Mouse (Mus musculus) frontal cortex, adult 2 months (tissue): ENCODE data around the gene Kat5. TPM values are rescaled to one million over a fixed set of nuclear protein-coding genes. Genes with fewer than 3 reads are reported as not detected.

ENCODE experiments used
- DNase-seq, 2 experiments: peaks; one replicate each; pipeline ENCODE4 v3.0.0; 2022; ENCODE audit warnings: low spot score in 1 of 2; ENCODE audit errors: extremely low spot score in 1 of 2
- polyA plus RNA-seq: library from polyadenylated mRNA; depleted of rRNA; stranded (reverse); fragments of >200 nt; gene quantifications from 2 replicates; pipeline ENCODE4 v1.2.3, GENCODE M21; 2012; rRNA removed

Gene Kat5
- polyA plus RNA-seq: 109 and 111 TPM in 2 replicates

DNA sequence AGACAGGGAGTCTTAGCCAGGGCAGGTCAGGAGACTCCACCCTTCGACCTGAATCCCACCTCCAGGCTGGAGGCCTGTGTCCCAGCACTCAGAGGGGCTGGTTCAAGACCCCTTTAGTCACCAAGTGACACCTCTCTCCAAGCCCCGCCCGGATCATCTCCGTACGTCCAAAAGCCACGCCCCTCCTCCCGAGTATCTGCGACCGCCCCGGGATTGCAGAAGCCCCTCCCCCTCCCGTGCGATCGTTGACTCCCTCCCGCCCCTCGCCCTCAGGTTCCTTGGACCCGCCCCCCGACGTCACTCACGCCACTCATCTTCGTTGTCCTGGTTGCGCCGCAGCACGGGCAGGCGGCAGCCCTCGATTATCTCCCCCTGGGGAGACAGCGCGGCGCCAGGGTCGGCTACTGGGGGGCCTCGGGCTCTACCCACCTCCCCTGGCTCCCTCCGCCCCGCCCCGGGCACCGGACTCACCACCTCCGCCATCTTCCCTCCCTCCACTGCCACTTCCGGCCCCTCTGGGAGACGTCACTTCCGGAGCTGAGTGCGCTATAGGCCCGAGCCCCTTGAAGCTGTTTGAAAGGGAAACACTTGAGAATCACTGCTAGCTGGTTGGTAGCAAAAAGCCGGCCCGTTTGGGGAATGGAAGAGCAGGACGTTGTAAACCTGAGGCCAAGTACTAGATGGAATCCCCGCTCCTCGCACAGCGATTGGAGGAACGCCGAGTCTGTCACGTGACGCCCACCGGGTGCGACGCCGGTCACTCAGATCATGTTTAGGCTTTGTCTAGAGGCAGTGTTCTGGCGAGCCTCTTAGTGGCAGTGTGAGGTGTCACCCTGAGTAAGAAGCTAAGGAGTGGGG lies at the start of gene Kat5:
Kat5 (minus strand) TSS at position 691 of the 858 bp plus-strand sequence.
- peak; percentile 81 to 91 for DNase-seq

DNA sequence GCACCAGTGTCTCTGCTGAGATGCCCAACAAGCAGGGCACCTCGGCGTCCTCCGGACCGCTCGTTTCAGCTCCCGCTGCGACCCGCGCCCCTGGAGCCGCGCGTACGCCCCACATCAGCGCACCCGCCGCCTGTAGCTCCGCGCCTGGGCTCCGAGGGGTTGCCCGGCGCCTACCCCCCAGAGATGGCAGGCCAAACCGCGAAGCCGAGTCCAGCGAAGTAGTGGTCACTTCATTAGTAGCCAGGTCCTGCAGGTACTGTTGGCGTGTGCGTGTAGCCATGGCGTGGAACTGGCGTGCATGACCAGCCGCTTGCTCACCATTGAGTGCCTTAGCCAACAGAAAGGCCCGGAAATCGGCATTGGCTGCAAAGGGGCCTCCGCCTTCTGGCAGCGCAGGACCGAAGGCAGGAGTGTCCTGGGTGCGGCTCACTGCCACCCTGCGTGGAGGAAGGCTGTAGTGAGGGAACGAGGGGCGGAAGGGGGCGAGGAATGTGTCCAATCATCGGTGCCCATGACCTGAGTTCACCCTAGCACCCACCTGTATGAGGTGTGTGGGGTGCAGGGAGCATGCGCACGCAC lies 44.8 kb upstream of the Kat5 start:
- DNase-seq: no peak

DNA sequence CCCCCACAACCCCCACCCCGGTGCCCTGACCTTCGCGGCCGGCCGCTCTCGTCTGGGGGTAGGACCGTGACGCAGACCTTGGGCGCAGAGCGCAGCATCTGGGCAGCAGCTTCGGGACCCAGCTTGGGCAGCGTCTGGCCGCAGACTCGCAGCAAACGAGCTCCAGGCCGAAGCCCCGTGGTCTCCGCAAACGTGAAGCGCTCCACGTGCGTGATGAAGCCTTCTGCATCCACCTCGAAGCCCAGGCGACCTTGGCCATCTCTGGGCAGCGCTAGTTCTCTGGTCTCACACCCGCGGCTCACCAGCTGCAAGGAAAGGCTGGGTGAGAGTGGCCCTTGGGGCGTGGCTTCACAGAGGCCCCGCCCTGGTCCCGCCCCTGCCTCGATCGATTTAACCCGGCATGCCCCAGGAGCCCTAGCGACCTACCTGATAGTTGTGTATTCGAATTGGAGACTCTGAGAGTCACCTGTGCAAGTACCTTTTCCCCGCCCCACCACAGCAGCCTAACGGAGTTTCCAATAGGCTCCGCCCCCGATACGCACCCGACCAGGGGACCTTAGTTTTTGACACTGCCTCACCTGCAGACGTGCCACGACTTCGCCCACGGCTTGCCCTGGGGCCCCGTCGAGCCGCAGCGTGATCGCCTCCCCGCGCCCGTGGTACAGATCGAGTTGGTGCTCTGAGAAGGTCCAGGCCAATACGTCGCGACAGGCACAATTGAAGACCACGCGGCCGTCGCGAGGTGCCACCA lies 44.1 kb upstream of the Kat5 start:
- DNase-seq: no peak

DNA sequence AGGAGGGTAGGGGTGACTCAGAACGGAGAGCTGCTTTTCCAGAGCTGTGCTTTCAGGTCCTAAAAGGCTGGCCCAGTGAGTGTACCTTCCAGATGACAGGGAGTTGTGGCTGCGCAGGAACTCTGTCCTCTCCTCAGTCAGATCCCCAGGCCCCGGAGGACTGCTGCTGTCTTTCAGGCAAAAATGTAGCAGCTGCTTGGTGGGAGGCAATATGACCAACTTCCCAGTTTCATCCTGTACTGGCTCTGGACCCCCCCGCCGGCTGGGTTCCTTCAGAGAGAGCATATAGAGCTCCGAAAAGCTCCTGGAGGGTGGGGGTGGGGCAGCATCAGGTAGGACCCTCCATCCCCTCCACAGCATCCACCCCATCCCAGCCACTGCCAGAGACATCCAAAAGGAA lies 42.5 kb upstream of the Kat5 start:
- DNase-seq: peak in 1 of 2 experiments; percentile 28

DNA sequence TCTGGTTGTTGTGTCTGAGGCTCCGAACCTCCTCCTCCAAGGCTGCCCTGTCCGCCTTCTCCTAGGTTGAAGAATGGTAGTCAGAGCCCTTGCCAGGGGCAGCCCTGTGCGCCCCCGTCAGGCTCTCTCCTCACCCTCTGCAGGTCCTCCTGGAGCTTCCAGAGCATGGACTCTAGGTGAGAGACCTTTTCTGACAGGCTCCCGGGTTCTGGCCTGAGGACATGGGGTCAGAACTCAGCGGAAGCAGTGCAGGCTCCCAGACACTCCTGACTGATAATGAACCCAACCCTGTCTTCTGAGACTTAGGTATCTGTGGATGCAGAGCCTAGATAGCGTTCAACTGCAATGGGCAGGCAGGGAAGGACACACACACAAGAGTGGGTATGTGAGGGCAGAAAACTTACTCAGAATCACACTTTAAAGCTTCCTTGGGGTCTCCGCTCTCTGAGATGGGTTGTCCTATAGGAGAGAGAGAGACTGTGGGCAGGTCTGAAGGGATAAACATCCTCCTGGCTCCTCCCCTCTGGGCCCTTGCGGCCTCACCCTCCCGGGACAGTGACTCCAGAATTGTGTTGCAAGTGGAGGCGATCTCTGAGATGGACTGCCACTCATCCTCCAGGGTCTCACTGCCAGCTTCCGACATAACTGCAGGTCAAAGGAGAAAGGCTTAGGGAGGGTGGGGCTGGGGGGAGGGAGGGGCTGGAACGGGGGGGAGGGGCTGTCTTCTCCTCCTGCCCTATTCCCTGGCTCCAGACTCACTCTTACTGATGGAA lies 41.7 kb upstream of the Kat5 start:
- no peak for DNase-seq

DNA sequence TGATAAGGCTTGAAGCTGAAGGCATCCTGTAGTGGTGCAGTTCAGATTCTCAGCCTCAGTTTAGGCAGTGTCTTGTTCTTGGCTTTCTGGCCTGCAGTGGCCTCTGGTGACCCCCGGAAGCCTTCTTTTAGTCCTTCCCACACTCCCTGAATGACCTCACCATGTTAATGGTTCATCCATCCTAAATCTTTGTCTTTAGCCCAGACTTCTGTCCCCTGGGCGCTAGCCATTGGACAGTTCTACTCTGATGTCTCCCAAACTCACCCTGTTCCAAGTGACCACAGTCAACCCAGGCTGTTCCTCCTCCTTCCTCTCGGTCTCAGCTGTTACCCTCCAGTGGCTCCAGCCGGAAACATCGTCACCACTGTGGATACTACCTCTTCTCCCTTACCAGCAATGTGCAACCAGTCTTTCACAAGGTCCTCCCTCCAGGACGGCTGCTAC lies 39.3 kb upstream of the Kat5 start:
- no peak for DNase-seq

DNA sequence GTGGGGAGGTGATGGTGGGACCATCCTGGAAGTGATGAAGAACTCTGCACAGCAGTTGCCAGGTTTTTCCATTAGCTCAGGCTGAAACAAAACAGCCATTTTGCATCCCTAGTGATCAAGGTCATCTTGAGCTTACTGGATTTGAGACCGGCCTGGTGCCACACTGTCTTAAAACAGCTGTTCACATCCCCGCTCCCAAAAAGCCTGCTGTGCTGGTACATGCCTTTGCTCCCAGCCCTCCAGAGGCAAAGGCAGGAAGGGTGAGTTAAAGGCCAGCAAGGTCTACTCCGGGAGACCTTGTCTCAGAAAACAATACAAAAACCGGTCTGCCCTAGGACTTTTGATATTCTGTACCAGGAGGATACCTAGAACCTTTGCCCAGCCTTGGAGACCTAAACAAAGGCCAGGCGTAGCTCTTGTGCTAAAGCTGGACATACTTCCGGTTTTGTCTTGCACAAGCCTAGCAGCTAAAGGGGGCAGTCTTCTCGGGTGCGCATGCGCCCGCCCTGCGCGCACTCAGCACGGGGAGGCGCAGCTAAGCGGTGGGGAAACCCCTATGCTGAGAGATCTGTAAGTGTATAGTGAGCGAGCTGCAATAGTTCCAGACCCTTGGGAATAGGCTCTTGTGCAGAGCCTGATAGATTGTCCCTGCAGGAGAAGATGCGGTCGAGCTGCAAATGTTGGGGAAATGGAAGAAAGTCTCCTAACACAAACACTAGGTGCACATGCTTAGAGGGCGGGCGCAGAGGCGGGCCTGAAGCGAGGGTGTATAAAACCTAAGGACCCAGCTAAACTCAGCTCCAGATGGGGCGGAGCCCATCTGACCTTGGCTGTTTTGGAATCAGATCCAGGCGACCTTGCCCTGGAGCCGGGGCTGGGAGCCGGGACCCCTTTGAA lies 38.6 kb upstream of the Kat5 start:
- DNase-seq: peak; percentile 69 to 83

DNA sequence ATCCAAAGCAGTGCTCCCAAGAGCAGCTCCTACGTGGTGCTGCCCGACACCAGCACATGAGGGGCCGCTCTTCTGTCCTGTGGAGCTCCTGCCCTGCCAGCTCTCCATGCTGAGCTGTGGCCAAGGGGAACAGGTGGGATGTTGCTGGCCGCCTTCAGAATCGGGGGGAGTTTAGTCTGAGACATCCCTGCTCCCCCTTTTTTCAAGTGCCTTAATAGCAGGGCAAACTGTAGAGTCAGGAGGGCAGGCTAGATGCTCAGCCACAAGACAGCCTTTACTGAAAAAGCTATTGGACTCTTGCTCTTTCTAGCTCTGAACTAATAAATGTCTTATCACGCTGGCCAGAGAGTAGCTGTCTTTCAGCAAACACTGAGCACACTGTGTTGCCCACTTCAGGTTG lies 37.8 kb upstream of the Kat5 start:
- no peak for DNase-seq

- no peak for DNase-seq
Observed at GRCm38 (mm10) chr19:5646731-5647330, 36.8 kb upstream of the Kat5 start.

- no peak for DNase-seq
Observed at GRCm38 (mm10) chr19:5645280-5645679, 35.2 kb upstream of the Kat5 start.

GRCm38 (mm10) chr19:5641641-5642040 lies 31.6 kb upstream of the Kat5 start:
- DNase-seq: no peak

- no peak for DNase-seq
Observed at GRCm38 (mm10) chr19:5641021-5641420, 31.0 kb upstream of the Kat5 start.

GRCm38 (mm10) chr19:5640339-5640738 lies 30.3 kb upstream of the Kat5 start:
- DNase-seq: no peak

DNA sequence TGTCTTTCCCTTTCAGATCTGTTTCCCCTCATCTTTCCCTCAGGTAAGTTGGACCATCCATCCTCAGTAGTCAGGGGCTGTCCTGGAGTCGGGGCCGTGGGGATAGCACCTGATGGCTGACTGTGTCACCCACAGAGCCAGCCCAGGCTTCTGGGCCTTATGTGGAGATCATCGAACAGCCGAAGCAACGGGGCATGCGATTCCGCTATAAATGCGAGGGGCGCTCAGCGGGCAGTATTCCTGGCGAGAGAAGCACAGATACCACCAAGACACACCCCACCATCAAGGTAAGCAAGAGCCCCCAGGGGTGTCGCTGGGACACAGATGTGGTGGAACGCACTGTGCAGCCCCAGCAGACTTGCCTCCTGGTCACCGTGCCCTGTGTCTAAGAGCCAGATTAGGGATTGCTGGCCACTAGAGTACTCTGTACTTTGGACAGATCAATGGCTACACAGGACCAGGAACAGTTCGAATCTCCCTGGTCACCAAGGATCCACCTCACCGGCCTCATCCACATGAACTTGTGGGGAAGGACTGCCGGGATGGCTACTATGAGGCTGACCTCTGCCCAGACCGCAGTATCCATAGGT lies 28.5 kb upstream of the Kat5 start:
- DNase-seq: no peak

GRCm38 (mm10) chr19:5637069-5638047 lies 27.3 kb upstream of the Kat5 start, which contains the start of gene Rela:
Gene Rela, plus strand, starts transcription at chr19:5637483.
- DNase-seq: peak; percentile 65 to 91

GRCm38 (mm10) chr19:5636571-5637041 lies 26.6 kb upstream of the Kat5 start:
- DNase-seq: peak in 1 of 2 experiments; percentile 49

DNA sequence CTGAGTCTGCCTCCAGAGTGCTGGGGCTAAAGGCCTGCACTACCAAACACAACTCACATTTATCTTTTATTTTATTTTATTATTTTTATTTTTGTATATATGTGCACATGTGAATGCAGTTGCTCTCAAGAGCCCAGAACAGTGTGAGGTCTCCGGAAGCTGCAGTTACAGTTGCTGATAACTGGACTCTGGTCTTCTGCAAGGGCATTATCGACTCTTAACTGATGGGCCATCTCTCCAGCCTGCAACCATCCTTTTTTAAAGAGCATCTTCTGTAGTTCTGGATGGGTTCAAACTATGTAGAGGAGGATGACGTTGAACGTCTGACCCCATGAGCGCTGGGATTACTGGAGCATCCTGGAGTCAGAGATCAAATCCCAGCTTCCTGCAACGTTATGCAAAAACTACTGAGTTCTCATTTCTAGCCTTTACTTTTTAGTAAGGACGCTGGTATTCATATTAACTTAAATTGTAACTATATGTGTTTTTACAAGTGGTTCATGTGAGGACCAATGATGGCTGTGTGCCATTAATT lies 26.1 kb upstream of the Kat5 start:
- no peak for DNase-seq
